Mouse (Mus musculus): ENCODE measurements around the gene Gm20538. TPM values are rescaled to one million over a fixed set of nuclear protein-coding genes. Genes with fewer than 3 reads are reported as not detected.
A peak's percentile ranks its signal among the peaks of the same experiment; 100 is the strongest.

Gene Gm20538
- not detected in 2 replicates for polyA plus RNA-seq (2012; rRNA removed)

DNA sequence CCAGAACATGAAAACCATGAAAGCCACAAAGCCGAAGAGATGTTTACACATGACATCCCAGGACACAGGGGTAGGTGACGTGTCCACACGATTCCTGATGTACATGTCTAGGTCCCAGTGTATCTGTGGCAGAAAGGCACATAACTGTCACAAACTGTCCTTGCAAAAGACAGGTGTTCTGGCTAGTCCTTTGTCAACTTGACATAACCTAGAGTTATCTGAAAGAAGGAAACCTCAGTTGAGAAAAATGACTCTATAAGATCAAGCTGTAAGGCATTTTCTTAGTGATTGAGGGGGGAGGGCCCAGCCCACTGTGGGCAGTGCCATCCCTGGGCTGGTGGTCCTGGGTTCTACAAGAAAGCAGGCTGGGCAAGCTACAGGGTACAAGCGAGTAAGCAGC, at the start of gene Gm20538:
TSS of gene Gm20538 (minus strand) at position 101 of the 400 bp plus-strand sequence.
- TF ChIP-seq CTCF (IDR thresholded peaks at IDR 0.05; ENCODE audit: borderline replicate concordance, insufficient read depth, low read depth, low read length) (no peak), POLR2A (IDR thresholded peaks at IDR 0.05; ENCODE audit: borderline replicate concordance, insufficient read depth, low read length) (no peak)
- 95% methylated on average over 4 of the region's 4 CpGs for WGBS
- Histone ChIP-seq H3K4me3 (replicated peaks; ENCODE audit: insufficient read depth, low read depth, low read length) (peak within 1 kb of the TSS; percentile 5), H3K4me1 (ENCODE audit: control insufficient read depth, insufficient read depth, low read length) (peaks cover 4% of the 10 kb centered on the region; the same call in 1 of the 2 replicates), H3K27me3 (ENCODE audit: control insufficient read depth, insufficient read depth, low read length) (no peaks in the 10 kb centered on the region), H3K27ac (ENCODE audit: insufficient read depth, low read length) (no peak within 1 kb of the TSS)
- DNase-seq = no peak

DNA sequence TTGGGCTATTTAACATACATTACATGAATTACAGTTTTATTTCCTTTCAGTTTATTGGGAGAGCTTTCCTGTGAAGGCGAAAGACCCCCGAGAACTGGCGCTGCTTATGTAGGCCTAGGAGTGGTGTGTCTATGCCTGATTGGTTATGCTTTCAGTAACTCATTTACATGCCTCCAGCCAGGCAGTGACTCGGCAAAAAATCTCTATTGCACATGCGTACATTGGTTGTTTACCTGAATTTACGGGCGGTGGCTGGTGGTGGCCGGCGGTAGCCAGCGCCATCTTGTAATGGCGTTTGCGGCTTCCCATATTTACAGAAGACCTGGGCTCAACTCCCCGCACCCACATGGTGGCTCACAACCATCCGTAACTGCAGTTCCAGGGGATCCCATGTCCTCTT, 41.5 kb upstream of the Gm20538 start:
- no peak for DNase-seq
- WGBS = 93% methylated on average over 14 of the region's 14 CpGs
- Histone ChIP-seq H3K27ac (ENCODE audit: insufficient read depth, low read length) (no peak overlapping the region), H3K4me1 (ENCODE audit: control insufficient read depth, insufficient read depth, low read length) (no peaks in the 10 kb centered on the region), H3K4me3 (replicated peaks; ENCODE audit: insufficient read depth, low read depth, low read length) (no peak overlapping the region), H3K27me3 (ENCODE audit: control insufficient read depth, insufficient read depth, low read length) (no peaks in the 10 kb centered on the region; the same call in 1 of the 2 replicates)
- TF ChIP-seq CTCF (IDR thresholded peaks at IDR 0.05; ENCODE audit: borderline replicate concordance, insufficient read depth, low read depth, low read length) = no peak
- no peak for TF ChIP-seq POLR2A (IDR thresholded peaks at IDR 0.05; ENCODE audit: borderline replicate concordance, insufficient read depth, low read length)

DNA sequence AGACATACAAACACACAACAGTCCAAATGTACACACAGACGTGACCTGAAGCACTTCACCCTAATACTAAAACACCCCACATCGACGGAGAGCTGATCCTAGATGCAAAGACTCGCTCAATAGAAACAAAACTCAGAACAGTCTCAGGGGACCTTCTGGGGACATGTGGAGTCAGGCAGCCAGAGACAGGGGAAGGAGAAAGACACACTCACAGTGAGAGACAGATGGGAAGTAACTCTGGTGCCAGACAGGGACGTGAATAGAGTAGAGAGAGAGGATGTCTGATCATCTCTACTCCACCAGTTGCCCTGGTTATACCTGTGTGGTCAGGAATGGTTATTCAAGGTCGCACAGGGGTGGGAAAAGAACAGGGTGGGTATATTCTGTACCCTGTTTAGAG, 39.0 kb upstream of the Gm20538 start:
- DNase-seq = no peak
- TF ChIP-seq CTCF (IDR thresholded peaks at IDR 0.05; ENCODE audit: borderline replicate concordance, insufficient read depth, low read depth, low read length) = no peak
- TF ChIP-seq POLR2A (IDR thresholded peaks at IDR 0.05; ENCODE audit: borderline replicate concordance, insufficient read depth, low read length) = no peak
- no peak overlapping the region for H3K27ac ChIP-seq (ENCODE audit: insufficient read depth, low read length)
- H3K4me3 ChIP-seq (replicated peaks; ENCODE audit: insufficient read depth, low read depth, low read length) = no peak overlapping the region
- no peaks in the 10 kb centered on the region for H3K4me1 ChIP-seq (ENCODE audit: control insufficient read depth, insufficient read depth, low read length)
- no peaks in the 10 kb centered on the region for H3K27me3 ChIP-seq (ENCODE audit: control insufficient read depth, insufficient read depth, low read length)
- WGBS = 44% methylated on average over 6 of the region's 6 CpGs

DNA sequence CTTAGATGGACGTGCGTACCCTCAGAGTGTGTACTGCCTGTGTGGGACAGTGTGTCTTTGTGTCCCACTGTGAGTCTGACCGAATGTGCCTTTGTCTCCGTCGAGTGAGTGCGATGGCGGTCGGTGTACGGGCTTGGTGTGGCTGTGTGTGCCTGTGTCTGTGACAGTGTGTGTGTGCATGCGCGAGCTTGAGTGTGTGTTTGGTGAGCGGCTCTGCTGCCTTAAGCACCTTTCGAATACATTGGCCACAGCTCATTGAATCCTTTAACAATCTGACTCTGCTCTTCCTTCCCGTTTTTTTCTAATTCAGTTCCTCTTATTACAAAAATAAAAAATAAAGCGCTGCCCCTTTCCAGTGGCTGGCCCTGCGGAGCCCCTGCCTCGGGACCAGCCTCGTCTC, 38.4 kb upstream of the Gm20538 start:
- no peaks in the 10 kb centered on the region for H3K4me1 ChIP-seq (ENCODE audit: control insufficient read depth, insufficient read depth, low read length)
- TF ChIP-seq POLR2A (IDR thresholded peaks at IDR 0.05; ENCODE audit: borderline replicate concordance, insufficient read depth, low read length) (no peak), CTCF (IDR thresholded peaks at IDR 0.05; ENCODE audit: borderline replicate concordance, insufficient read depth, low read depth, low read length) (no peak)
- no peak for DNase-seq
- no peaks in the 10 kb centered on the region for H3K27me3 ChIP-seq (ENCODE audit: control insufficient read depth, insufficient read depth, low read length)
- WGBS = 69% methylated on average over 18 of the region's 18 CpGs
- no peak overlapping the region for H3K4me3 ChIP-seq (replicated peaks; ENCODE audit: insufficient read depth, low read depth, low read length)
- H3K27ac ChIP-seq (ENCODE audit: insufficient read depth, low read length) = no peak overlapping the region

DNA sequence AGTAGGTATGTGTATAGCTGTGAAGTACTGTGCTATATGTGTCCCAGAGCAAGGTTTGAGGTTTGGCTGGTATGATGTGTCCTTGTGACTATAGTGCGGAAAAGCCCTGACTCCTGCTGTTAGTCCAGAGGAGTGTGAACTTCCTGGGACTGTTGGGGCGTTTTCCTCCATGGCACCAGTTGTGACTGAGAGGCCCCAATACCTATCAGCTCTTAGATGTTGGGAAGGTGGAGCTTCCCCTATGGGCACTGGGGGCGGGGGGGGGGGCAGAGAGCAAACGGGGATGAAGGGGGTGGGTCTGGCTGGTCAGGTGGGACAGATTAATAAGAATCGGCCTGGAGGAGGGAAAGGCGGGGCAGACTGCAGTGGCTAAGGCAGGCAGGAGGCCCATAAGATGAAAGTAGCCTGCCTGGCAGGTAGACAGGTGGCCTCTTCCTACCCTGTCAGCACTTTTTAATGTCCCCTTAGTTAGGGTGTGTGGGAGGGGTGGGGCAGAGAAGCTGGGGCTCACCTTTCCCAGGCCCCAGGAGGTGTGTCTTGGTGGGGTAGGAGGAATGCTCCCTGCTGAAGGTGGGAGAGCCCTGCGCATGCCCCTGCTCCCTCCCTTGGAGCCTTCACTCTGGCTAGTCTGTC, 37.1 kb upstream of the Gm20538 start:
- Histone ChIP-seq H3K27me3 (ENCODE audit: control insufficient read depth, insufficient read depth, low read length) (no peaks in the 10 kb centered on the region), H3K27ac (ENCODE audit: insufficient read depth, low read length) (no peak overlapping the region), H3K4me1 (ENCODE audit: control insufficient read depth, insufficient read depth, low read length) (no peaks in the 10 kb centered on the region), H3K4me3 (replicated peaks; ENCODE audit: insufficient read depth, low read depth, low read length) (no peak overlapping the region)
- TF ChIP-seq CTCF (IDR thresholded peaks at IDR 0.05; ENCODE audit: borderline replicate concordance, insufficient read depth, low read depth, low read length) = no peak
- no peak for TF ChIP-seq POLR2A (IDR thresholded peaks at IDR 0.05; ENCODE audit: borderline replicate concordance, insufficient read depth, low read length)
- no peak for DNase-seq
- 51% methylated on average over 7 of the region's 7 CpGs for WGBS

DNA sequence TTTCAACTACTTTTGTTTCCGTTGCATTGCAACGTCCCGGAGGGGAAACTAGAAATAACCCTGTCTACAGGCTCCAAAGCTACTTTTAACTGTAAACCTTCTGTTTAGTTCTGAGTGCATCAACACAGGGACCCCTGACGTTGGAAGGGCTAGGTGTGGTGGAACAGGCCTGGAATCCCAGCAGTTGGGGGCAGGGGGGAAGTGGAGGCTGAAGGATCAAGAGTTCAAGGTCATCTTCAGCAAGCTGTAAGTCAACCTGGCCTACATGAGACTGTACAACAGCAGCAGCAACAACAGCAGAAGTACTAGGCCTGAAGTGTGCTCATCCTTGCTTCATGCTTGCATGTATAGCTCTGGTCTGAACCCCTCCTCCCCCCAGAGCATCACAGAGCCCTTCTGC, 35.4 kb upstream of the Gm20538 start:
- TF ChIP-seq POLR2A (IDR thresholded peaks at IDR 0.05; ENCODE audit: borderline replicate concordance, insufficient read depth, low read length) = no peak
- no peak for TF ChIP-seq CTCF (IDR thresholded peaks at IDR 0.05; ENCODE audit: borderline replicate concordance, insufficient read depth, low read depth, low read length)
- DNase-seq = no peak
- Histone ChIP-seq H3K4me1 (ENCODE audit: control insufficient read depth, insufficient read depth, low read length) (no peaks in the 10 kb centered on the region), H3K4me3 (replicated peaks; ENCODE audit: insufficient read depth, low read depth, low read length) (no peak overlapping the region), H3K27me3 (ENCODE audit: control insufficient read depth, insufficient read depth, low read length) (no peaks in the 10 kb centered on the region), H3K27ac (ENCODE audit: insufficient read depth, low read length) (no peak overlapping the region)
- WGBS = 29% methylated on average over 4 of the region's 4 CpGs

DNA sequence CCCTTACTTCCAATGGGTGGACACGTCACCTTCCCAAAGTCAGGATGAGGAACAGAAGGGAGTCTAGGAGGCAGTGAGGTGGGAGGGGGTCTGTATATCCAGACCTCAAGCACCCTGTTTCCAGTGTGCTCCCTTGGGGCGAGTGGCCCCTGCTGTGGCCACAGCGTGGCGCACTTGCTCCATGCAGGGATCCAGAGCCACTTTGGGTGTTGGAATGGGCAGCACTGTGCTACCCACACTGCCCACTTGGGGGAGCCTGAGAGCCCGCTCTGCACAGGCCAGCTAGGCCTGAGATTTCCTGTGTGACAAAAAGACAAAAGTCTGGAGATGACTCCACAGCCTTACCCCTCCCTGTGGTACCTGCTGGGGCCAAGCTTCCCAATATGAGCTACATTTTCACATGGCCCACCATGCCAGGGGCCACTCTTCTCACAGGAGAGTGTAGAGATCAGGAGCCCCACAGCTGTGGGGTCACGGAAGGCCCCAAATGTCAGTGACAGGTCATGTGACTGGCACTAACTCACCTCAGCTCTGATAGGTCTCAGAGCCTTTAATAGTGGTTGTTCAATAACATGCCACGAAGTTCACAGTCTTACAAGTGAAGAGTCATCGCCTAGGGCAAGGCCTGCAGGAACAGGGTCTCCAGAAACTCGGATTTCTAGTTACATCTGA, 30.1 kb upstream of the Gm20538 start:
- 32% methylated on average over 9 of the region's 9 CpGs for WGBS
- Histone ChIP-seq H3K4me1 (ENCODE audit: control insufficient read depth, insufficient read depth, low read length) (no peaks in the 10 kb centered on the region), H3K4me3 (replicated peaks; ENCODE audit: insufficient read depth, low read depth, low read length) (no peak overlapping the region), H3K27ac (ENCODE audit: insufficient read depth, low read length) (no peak overlapping the region), H3K27me3 (ENCODE audit: control insufficient read depth, insufficient read depth, low read length) (no peaks in the 10 kb centered on the region)
- TF ChIP-seq POLR2A (IDR thresholded peaks at IDR 0.05; ENCODE audit: borderline replicate concordance, insufficient read depth, low read length) (no peak), CTCF (IDR thresholded peaks at IDR 0.05; ENCODE audit: borderline replicate concordance, insufficient read depth, low read depth, low read length) (peak; percentile 99)
- DNase-seq = peak; percentile 79 to 88

DNA sequence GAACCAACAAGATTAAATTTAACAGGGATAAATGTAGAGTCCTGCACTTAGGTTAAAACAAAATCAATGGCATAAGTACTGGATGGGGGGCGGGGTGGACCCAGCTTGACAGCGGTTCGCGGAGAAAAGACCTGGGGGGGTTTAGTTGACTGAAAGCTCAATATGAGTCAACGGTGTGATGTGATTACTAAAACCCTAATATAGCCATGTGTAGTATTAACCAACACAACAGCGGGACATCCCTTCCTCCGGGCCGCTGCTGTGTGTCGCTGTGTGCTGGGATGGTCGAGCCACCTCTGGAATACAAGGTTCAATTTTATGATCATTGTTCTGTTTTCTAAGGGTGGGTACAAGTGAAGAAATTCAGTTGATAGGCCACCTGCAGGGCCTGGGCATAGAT, 29.5 kb upstream of the Gm20538 start:
- H3K27ac ChIP-seq (ENCODE audit: insufficient read depth, low read length) = no peak overlapping the region
- DNase-seq = no peak
- TF ChIP-seq CTCF (IDR thresholded peaks at IDR 0.05; ENCODE audit: borderline replicate concordance, insufficient read depth, low read depth, low read length) (no peak), POLR2A (IDR thresholded peaks at IDR 0.05; ENCODE audit: borderline replicate concordance, insufficient read depth, low read length) (no peak)
- H3K4me3 ChIP-seq (replicated peaks; ENCODE audit: insufficient read depth, low read depth, low read length) = no peak overlapping the region
- WGBS = 78% methylated on average over 10 of the region's 10 CpGs
- no peaks in the 10 kb centered on the region for H3K27me3 ChIP-seq (ENCODE audit: control insufficient read depth, insufficient read depth, low read length)
- no peaks in the 10 kb centered on the region for H3K4me1 ChIP-seq (ENCODE audit: control insufficient read depth, insufficient read depth, low read length)

All from cerebellum, adult 2 months (tissue).